Mouse (Mus musculus) common myeloid progenitor, adult 5-6 weeks (primary cell): ENCODE results near the gene Jmjd4. TPM values are rescaled to one million over a fixed set of nuclear protein-coding genes. Genes with fewer than 3 reads are reported as not detected.

Experiments
- ATAC-seq: replicated peaks from 2 replicates; pipeline ENCODE4 v1.8.0; 2016; ENCODE audit warnings: low read depth, mild to moderate bottlenecking, moderate TSS enrichment, inconsistent platforms; ENCODE audit not compliant: poor library complexity, severe bottlenecking
- total RNA-seq: library from RNA; stranded (forward); fragments of 200-1000, 187-1606 nt; gene quantifications from 2 replicates; pipeline ENCODE4 v1.2.3, GENCODE M21; 2017

Jmjd4 gene
- total RNA-seq, 1 experiment from 2014 or later = 8.4 TPM

GRCm38 (mm10) chr11:59460459-59460858, 10.6 kb downstream of the Jmjd4 start:
- no peak for ATAC-seq

DNA sequence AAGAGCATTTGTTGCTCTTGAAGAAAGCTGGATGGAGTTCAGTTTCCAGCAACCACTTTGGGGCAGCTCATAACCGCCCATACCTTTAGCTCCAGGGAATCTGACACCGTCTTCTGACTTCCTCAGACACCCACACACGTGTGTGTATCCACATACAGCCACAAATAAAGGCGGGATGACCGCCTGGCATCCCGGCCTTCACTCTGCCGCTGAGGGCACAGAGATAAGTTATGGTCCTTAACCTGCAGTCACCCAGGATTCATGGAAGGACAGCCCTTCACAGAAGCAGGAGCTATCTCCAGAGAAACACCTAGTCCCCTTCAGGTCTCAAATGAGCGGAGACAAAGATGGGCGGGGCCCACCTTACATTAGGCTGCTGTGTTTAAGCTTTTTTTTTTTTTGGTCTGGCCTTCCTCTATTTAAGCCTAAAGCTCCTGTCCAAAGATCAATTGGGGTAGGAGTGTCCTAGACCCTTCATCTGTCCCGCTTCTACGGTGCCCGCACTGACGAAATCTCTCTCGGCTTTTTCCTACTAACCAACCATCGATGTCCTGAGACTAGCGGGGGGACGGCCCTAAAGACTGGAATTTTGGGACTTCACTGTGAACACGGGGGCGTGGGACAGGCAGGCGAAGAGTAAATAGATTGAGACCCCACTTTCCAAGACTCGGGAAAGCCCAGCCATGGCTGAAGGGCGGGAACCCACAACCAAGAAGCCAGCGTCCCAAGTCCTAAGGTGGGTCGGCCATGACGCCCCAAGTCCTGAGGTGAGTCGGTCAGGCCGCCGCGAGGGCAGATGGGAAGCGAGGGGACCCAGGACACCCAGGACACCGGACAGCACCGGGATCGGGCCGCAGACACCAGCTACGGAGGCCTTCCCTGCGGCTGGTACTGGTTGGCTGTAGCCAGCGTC, 21.8 kb downstream of the Jmjd4 start:
- peak; percentile 45 for ATAC-seq

DNA sequence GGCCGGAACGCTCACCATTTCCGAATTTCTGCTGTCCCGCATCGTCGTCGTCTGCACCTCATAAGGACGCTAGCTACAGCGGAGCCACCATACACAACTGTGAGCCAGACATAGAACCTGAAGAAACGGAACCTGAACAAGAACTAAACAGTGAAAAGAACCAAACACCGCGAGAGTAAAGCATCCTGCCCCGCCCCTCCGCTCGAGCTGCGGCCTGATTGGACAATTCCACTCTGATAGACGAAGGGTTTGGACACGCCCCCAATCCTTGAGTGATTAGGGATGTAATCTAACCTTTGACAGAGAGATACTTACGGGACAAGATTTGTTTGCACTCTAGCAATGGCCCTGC, 22.5 kb downstream of the Jmjd4 start, which contains the start of gene Zfp867:
Zfp867 (minus strand) TSS at position 149 of the 352 bp plus-strand sequence.
- peak; percentile 98 for ATAC-seq

GRCm38 (mm10) chr11:59477240-59477639, 27.4 kb downstream of the Jmjd4 start:
- no peak for ATAC-seq

DNA sequence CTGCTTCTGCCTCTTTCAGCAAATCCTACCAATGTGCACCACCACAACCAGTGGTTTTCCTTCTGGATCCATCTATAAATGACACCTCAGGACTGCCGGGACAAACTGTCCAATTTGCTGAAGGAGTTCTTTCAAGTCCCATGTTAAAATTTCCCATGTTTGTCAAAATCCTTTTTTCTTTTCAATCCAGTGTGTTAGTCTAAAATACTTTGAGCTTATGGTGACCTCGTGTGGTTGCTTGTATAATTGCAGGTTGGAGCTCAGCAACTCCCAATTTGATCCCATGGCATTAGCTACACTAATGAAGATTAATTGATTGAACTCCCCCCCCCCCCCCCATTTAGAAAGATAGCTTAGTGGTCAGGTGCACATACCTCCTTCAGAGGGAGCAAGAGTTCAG, 33.4 kb downstream of the Jmjd4 start:
- ATAC-seq = no peak

DNA sequence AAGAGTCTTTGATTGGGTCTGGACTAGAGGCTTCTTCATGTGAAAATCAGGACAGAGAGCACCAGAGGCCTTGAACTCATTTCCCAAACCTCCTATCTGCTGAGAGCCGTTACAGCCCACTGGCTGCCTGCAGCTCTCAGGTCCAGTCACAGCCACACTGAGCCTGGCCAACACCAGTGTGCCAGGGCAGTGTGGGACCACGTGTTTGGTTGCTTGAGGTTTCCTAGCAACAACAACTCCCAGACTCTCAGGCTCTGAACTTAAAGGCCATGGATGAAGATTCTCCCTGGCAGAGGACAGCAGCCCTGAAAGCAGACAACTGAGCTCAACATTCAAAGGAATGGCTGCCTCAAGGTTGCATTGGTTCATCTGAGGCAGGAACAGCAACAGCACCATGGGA, 35.8 kb downstream of the Jmjd4 start:
- ATAC-seq = no peak

GRCm38 (mm10) chr11:59486222-59486621, 36.4 kb downstream of the Jmjd4 start:
- ATAC-seq = no peak

- ATAC-seq = no peak
Measured at GRCm38 (mm10) chr11:59496672-59497310, 46.9 kb downstream of the Jmjd4 start.

GRCm38 (mm10) chr11:59497747-59498146, 47.9 kb downstream of the Jmjd4 start:
- no peak for ATAC-seq

DNA sequence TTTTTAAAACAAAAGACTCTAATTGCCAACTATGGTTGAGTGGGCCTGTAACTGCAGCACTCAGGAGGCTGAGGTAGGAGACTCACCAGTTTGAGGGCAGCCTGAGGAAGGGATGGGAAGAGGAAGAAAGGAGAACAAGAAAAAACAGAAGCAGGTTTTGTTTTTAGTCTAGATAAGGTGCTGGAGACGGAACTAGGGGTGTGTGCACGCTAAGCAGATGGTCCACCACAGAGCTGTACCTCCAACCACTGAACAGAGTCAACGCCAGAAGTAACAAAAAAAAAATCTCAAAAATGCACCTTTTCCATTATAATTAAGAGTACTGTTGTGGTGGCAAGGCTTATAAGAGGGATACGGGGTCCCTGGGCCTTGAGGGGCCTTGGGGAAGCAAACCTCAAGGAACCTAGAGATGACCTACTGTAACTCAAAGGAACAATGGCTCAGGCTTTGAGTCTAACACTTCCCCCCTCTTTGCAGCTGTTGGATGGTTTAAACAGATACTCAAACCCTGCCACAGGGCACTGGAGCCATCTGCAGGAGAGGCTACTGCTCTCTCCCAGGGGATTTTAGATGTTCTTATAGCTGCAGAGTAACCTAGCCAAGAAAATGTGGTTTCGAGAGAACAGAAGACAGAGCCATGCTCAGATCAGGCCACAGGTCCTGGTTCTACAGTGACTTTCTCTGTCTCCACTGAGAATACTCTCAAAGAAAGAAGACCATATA, 52.3 kb downstream of the Jmjd4 start:
- ATAC-seq = no peak

DNA sequence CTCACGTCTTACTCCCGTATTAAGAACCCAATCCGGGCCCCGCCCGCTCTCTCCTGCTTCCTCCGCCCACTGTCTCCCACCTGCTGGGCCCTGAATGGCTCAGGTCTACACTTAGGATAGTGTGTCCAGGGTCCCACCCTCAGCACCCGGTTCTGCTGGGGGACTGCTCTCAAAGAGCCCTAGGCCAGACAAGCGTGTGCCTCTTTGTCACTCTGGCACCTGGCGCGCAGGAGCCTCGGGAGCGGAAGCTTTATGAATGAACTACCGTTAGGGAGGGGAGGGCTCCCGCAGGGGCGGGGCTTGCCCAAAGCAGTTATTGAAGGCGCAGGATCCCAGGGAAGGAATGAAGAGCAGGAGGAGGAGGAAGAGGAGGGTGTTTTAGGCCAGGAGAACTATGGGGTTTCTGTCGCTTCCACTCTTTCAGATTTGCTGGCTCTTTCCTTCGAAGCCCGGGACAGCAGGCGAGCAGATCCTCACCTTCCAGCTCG, 55.5 kb downstream of the Jmjd4 start:
- ATAC-seq = peak; percentile 70

- peak; percentile 54 for ATAC-seq
Measured at GRCm38 (mm10) chr11:59505839-59506712, 56.2 kb downstream of the Jmjd4 start.

GRCm38 (mm10) chr11:59506713-59507074, 56.8 kb downstream of the Jmjd4 start:
- ATAC-seq = no peak

Other genes starting within 250 kb of the Jmjd4 start
- gene Mrpl55, start 247.6 kb upstream of the Jmjd4 start, total RNA-seq = 49.7 and 68.8 TPM in 2 replicates
- gene 2310033P09Rik, start 241.7 kb upstream of the Jmjd4 start, total RNA-seq = 16.6 and 18.6 TPM in 2 replicates
- 300 and 320 TPM in 2 replicates for gene Arf1, start 221.8 kb upstream of the Jmjd4 start, total RNA-seq
- gene Wnt3a, start 159.3 kb upstream of the Jmjd4 start, total RNA-seq = not detected in 2 replicates
- gene Wnt9a, start 143.1 kb upstream of the Jmjd4 start, total RNA-seq = not detected in 2 replicates
- not detected in 2 replicates for gene Prss38, start 74.4 kb upstream of the Jmjd4 start, total RNA-seq
- 8.2 and 8.5 TPM in 2 replicates for gene Snap47, start 1.1 kb downstream of the Jmjd4 start, total RNA-seq
- 2.5 and 3.0 TPM in 2 replicates for gene Zfp867, start 22.4 kb downstream of the Jmjd4 start, total RNA-seq
- 14.9 and 23.1 TPM in 2 replicates for gene Zkscan17, start 76.7 kb downstream of the Jmjd4 start, total RNA-seq
- gene Nlrp3, start 91.5 kb downstream of the Jmjd4 start, total RNA-seq = 2.8 and 7.3 TPM in 2 replicates
- not detected in 2 replicates for gene Olfr222, start 126.2 kb downstream of the Jmjd4 start, total RNA-seq
- gene Olfr223, start 143.2 kb downstream of the Jmjd4 start, total RNA-seq = not detected in 2 replicates
- gene Mprip, start 211.3 kb downstream of the Jmjd4 start, total RNA-seq = 88.3 and 101 TPM in 2 replicates